Mouse (Mus musculus): Measurements from ENCODE around the gene Utp18. TPM values are rescaled to one million over a fixed set of nuclear protein-coding genes. Genes with fewer than 3 reads are reported as not detected.

Gene Utp18
- polyA plus RNA-seq, 1 experiment from 2014 or later: 40.3 TPM

DNA sequence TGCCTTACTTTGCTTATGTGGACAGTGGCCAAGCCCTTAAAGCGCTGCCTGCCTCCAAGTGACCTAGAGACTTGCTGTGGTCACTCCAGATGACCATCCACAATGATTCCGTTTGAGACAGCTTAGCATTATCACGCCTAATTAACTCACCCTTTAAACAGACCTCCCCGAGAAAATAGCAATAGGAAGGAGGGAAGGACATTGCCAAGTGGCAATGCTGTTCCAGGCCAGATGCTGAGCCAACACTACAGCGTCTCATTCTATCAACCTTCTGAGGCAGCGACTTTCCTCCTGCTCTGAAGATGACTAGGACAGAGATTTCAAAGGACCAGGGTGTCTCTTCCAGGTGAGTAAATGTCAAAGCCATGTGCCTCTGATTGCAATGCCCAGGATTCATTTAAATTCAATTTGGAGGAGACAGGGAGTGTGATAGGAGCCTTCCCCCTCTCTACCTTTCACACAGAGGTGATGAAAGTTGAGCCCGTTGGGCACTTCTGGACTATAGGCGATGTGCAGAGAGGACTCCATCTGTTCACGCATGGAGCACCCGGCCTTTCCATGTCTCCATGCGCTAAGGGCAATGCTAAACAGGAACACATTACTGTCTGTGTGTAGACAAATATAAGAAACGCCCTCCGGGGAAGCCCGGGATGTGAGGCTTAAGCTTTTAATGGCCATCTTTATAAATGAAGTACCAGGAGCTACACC, 56.8 kb downstream of the Utp18 start:
- no peak overlapping the region for H3K4me2 ChIP-seq
- H3K27ac ChIP-seq: no peak overlapping the region
- no peak overlapping the region for H3K9ac ChIP-seq (replicated peaks)
- no peaks in the 10 kb centered on the region for H3K27me3 ChIP-seq
- no peak overlapping the region for H3K4me3 ChIP-seq (replicated peaks)
- H3K36me3 ChIP-seq: no peaks in the 10 kb centered on the region
- WGBS: 74% methylated on average over 14 of the region's 14 CpGs
- ATAC-seq (ENCODE audit: insufficient number of reproducible peaks, insufficient read depth, low FRiP score, low TSS enrichment, low read depth): no peak
- H3K4me1 ChIP-seq (replicated peaks): no peaks in the 10 kb centered on the region
- no peaks in the 10 kb centered on the region for H3K9me3 ChIP-seq

DNA sequence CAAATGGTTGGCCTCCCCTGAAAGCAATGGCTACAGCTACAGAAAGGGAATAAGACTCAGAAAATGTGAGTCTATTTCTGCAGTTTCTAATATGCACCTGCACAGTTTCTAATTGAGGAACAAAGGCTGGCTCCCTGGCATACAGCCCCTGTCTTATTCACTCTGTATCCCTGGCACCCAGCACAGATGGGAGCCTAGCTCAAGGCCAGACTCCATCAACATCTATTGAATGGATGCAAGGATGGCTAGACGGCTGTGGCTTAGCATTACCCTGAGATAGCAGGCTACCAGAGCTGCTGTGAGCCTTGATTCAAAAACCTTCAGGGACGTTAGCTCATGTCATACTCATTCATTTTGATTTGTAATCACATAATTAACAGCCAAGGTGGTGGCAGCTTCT, 63.3 kb downstream of the Utp18 start:
- H3K27ac ChIP-seq: no peak overlapping the region
- no peak overlapping the region for H3K4me2 ChIP-seq
- ATAC-seq (ENCODE audit: insufficient number of reproducible peaks, insufficient read depth, low FRiP score, low TSS enrichment, low read depth): no peak
- no peaks in the 10 kb centered on the region for H3K9me3 ChIP-seq
- H3K36me3 ChIP-seq: no peaks in the 10 kb centered on the region
- WGBS: 57% methylated on average over 2 of the region's 2 CpGs
- no peak overlapping the region for H3K9ac ChIP-seq (replicated peaks)
- no peak overlapping the region for H3K4me3 ChIP-seq (replicated peaks)
- peaks cover under 1% of the 10 kb centered on the region for H3K27me3 ChIP-seq
- H3K4me1 ChIP-seq (replicated peaks): peaks cover 24% of the 10 kb centered on the region

DNA sequence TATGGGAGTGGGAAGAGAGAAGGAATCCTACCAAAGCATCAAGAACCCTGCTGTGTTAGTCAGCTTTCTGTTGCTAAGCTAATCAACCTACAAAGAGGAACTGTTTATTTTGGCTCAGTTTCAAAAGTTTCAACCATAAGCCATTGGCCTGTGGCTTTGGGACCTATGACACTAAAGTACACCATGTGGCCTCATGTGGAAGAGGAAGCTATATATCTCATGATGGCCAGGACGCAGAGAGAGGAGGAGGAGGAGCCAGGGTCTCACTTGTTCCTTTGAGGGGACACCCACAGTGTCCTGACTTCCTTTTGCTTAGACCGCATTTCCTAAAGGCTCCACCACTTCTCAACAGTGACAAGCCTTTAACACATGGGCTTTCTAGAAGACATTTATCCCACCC, 64.0 kb downstream of the Utp18 start:
- H3K27me3 ChIP-seq: peaks cover 7% of the 10 kb centered on the region
- H3K4me3 ChIP-seq (replicated peaks): no peak overlapping the region
- no peaks in the 10 kb centered on the region for H3K9me3 ChIP-seq
- no peak for ATAC-seq (ENCODE audit: insufficient number of reproducible peaks, insufficient read depth, low FRiP score, low TSS enrichment, low read depth)
- peaks cover 24% of the 10 kb centered on the region for H3K4me1 ChIP-seq (replicated peaks)
- no peak overlapping the region for H3K9ac ChIP-seq (replicated peaks)
- H3K36me3 ChIP-seq: no peaks in the 10 kb centered on the region
- whole genome bisulfite sequencing: 58% methylated on average over 2 of the region's 2 CpGs
- no peak overlapping the region for H3K27ac ChIP-seq
- H3K4me2 ChIP-seq: no peak overlapping the region

DNA sequence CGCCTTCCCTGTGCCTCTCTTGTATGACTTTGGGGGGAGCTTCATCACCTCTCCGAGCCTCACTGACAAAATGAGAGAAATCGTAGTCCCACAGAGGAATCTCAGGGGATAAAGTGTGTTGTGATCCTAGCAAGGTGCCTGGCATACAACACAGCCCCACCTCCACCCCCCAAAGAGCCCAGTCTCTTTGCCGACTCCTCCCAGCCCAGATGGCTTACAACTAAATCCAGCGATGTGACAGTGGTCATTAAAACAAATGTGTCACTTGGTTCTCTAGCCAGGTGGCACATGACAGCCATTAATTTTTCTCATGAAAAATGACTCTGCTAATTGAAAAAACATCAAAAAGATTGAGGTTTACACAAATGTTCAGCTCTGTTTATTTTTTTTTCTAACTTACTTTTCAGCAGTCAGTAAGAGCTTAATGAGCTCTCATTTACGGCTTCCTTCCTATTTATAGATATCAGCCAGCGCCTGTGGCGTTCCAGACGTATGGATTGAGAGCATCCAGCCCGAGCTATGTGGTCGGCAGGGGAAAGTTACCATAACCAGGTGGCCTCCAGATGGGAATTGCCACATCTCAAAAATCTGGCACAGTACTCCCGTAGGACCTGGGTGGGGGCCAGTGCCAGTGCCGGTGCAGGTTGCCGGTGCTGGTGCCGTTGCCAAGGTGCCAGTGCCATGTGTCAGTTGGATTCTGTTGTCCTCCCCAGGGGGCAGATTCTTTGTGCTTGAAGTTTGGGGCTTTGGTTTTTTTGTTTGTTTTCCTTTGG, 67.4 kb downstream of the Utp18 start:
- H3K27ac ChIP-seq: no peak overlapping the region
- no peak overlapping the region for H3K9ac ChIP-seq (replicated peaks)
- H3K27me3 ChIP-seq: peaks cover 7% of the 10 kb centered on the region
- H3K9me3 ChIP-seq: no peaks in the 10 kb centered on the region
- H3K4me2 ChIP-seq: peak overlapping the region; percentile 16
- peak; percentile 68; the same call in 1 of the 2 replicates for ATAC-seq (ENCODE audit: insufficient number of reproducible peaks, insufficient read depth, low FRiP score, low TSS enrichment, low read depth)
- H3K4me1 ChIP-seq (replicated peaks): peaks cover 21% of the 10 kb centered on the region
- no peak overlapping the region for H3K4me3 ChIP-seq (replicated peaks)
- 11% methylated on average over 15 of the region's 15 CpGs for WGBS
- no peaks in the 10 kb centered on the region for H3K36me3 ChIP-seq

DNA sequence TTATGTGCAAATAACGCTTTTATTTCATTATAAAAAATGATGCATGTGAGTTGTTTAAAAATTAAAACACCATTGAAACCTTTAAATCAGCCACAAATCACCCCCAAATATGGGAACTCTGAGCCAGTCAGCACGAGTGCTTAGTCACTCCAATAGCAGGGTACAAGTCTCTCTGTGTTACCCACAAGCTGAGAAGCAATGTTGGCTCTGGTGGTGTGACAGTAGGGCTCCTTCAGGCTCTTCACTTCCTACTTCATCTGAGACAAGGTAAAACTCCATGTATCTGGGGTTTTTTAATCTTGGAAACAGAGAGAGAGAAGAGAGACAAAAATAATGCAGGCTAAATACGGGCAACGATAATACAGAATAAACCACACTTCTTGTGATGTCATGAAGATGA, 72.6 kb downstream of the Utp18 start:
- no peak for ATAC-seq (ENCODE audit: insufficient number of reproducible peaks, insufficient read depth, low FRiP score, low TSS enrichment, low read depth)
- Histone ChIP-seq H3K4me1 (replicated peaks) (peaks cover 12% of the 10 kb centered on the region), H3K36me3 (no peaks in the 10 kb centered on the region), H3K27ac (no peak overlapping the region), H3K9me3 (no peaks in the 10 kb centered on the region), H3K27me3 (peaks cover 7% of the 10 kb centered on the region; the same call in 1 of the 2 replicates), H3K4me2 (no peak overlapping the region), H3K9ac (replicated peaks) (no peak overlapping the region), H3K4me3 (replicated peaks) (no peak overlapping the region)
- 85% methylated on average over 4 of the region's 4 CpGs for WGBS

DNA sequence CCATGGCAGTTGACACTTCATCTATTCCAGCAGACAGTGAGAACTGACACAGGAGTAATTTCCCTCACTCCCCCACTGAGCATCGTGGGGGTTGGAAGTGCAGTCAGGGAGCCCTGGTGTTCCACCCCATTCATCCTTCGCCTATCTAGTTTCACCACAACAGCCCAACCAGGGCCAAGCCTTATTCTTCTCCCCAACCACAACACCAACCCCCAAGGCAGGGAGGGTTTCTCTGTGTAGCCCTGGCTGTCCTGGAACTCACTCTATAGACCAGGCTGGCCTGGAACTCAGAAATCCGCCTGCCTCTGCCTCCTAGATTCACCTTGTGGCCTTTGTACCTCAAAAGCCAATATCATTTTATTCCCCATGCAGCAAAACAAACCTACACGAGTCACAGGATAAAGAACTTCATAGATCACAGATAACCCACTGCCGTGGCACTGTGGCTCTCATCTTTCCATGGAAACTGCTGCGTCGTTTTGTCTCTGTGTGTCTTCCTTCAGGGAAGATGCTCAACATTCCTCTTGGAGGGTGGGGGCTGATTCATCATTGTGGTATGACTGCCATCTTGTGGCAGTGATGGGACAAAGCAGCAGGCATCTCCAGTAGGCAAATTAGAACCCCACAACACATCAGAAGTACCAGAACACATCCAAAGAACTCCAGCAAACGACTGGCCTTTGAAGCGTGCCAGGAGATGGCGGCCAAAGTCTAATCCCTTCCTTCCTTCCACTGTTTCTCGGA, 73.3 kb downstream of the Utp18 start:
- WGBS: 41% methylated on average over 11 of the region's 11 CpGs
- no peak overlapping the region for H3K4me2 ChIP-seq

More for the DNA sequence above, 73.3 kb downstream of the Utp18 start:
- H3K9ac ChIP-seq (replicated peaks): no peak overlapping the region
- H3K9me3 ChIP-seq: no peaks in the 10 kb centered on the region
- 0 out of 2 replicates have a peak, but pooled peaks cover 5% of the 10 kb centered on the region for H3K4me1 ChIP-seq (replicated peaks)
- no peak overlapping the region for H3K4me3 ChIP-seq (replicated peaks)
- peaks cover 7% of the 10 kb centered on the region; the same call in 1 of the 2 replicates for H3K27me3 ChIP-seq
- no peak overlapping the region for H3K27ac ChIP-seq
- ATAC-seq (ENCODE audit: insufficient number of reproducible peaks, insufficient read depth, low FRiP score, low TSS enrichment, low read depth): no peak
- H3K36me3 ChIP-seq: no peaks in the 10 kb centered on the region

Other genes starting within 250 kb of the Utp18 start
- gene Mbtd1, start 86 bp upstream of the Utp18 start, polyA plus RNA-seq (2016; fragmentation: Nextera tagmentation; extraction: Ambion mirVana): 45.2 and 47.4 TPM in 2 replicates
- gene Nme2, start 70.5 kb upstream of the Utp18 start, polyA plus RNA-seq (2016; fragmentation: Nextera tagmentation; extraction: Ambion mirVana): 197 and 217 TPM in 2 replicates
- gene Gm20390, start 82.5 kb upstream of the Utp18 start, polyA plus RNA-seq (2016; fragmentation: Nextera tagmentation; extraction: Ambion mirVana): 446 and 466 TPM in 2 replicates
- gene Nme1, start 82.8 kb upstream of the Utp18 start, polyA plus RNA-seq (2016; fragmentation: Nextera tagmentation; extraction: Ambion mirVana): 180 and 182 TPM in 2 replicates
- 45.2 and 53.8 TPM in 2 replicates for gene Spag9, start 110.3 kb upstream of the Utp18 start, polyA plus RNA-seq (2016; fragmentation: Nextera tagmentation; extraction: Ambion mirVana)

All from limb, embryonic 12.5 days (tissue).